Mouse (Mus musculus) lung, embryonic 15.5 days (tissue): ENCODE results near the gene Lipk. TPM values are rescaled to one million over a fixed set of nuclear protein-coding genes. Genes with fewer than 3 reads are reported as not detected.

Source experiments
- ATAC-seq: fragments of 200-750 bp; cut with Nextera tagmentation; 2 replicates; pipeline ENCODE4 v1.8.0; 2017; ENCODE audit warnings: moderate number of reproducible peaks, borderline replicate concordance; ENCODE audit not compliant: low FRiP score, low TSS enrichment; ENCODE audit errors: extremely low read depth
- H3K27ac ChIP-seq: fragments of 300-500 bp; sonication (generic); 2 replicates; pipeline ENCODE4 v1.5.1; 2015; ENCODE audit warnings: moderate library complexity, mild to moderate bottlenecking, inconsistent platforms
- H3K27me3 ChIP-seq: fragments of 300-500 bp; sonication (generic); 2 replicates; pipeline ENCODE4 v1.6.1; 2015; ENCODE audit warnings: inconsistent platforms
- H3K36me3 ChIP-seq: fragments of 300-500 bp; sonication (generic); 2 replicates; pipeline ENCODE4 v1.6.1; 2015; ENCODE audit warnings: inconsistent platforms
- H3K4me1 ChIP-seq: fragments of 300-500 bp; sonication (generic); 2 replicates; pipeline ENCODE4 v1.6.1; 2015; ENCODE audit warnings: inconsistent platforms
- H3K4me2 ChIP-seq: fragments of 300-500 bp; sonication (generic); 2 replicates; pipeline ENCODE4 v1.6.1; 2015; ENCODE audit warnings: inconsistent platforms, mild to moderate bottlenecking, moderate library complexity
- H3K4me3 ChIP-seq: fragments of 300-500 bp; sonication (generic); 2 replicates; pipeline ENCODE4 v1.5.1; 2015; ENCODE audit warnings: mild to moderate bottlenecking, inconsistent platforms
- H3K9ac ChIP-seq: fragments of 300-500 bp; sonication (generic); 2 replicates; pipeline ENCODE4 v1.6.1; 2015; ENCODE audit warnings: inconsistent platforms
- H3K9me3 ChIP-seq: fragments of 300-500 bp; sonication (generic); 2 replicates; pipeline ENCODE4 v1.6.1; 2016; ENCODE audit warnings: inconsistent platforms
- WGBS: fragments of 180-500 bp; shearing (Covaris S2); methylation state at CpG from one replicate; pipeline ENCODE4 v1.1.7; 2015; 5-methylcytosine and 5-hydroxymethylcytosine counted together
- microRNA-seq: library from miRNA; unstranded; fragments of <30 nt; microRNA quantifications from one replicate; pipeline ENCODE4, GENCODE M21; 2016
- polyA plus RNA-seq: library from polyadenylated mRNA; unstranded; fragments of >200 nt; fragmentation: Nextera tagmentation; extraction: Ambion mirVana; gene quantifications from 2 replicates; pipeline ENCODE4 v1.2.1, GENCODE M21; 2015

The Lipk gene
- polyA plus RNA-seq, 1 experiment from 2014 or later: not detected

DNA sequence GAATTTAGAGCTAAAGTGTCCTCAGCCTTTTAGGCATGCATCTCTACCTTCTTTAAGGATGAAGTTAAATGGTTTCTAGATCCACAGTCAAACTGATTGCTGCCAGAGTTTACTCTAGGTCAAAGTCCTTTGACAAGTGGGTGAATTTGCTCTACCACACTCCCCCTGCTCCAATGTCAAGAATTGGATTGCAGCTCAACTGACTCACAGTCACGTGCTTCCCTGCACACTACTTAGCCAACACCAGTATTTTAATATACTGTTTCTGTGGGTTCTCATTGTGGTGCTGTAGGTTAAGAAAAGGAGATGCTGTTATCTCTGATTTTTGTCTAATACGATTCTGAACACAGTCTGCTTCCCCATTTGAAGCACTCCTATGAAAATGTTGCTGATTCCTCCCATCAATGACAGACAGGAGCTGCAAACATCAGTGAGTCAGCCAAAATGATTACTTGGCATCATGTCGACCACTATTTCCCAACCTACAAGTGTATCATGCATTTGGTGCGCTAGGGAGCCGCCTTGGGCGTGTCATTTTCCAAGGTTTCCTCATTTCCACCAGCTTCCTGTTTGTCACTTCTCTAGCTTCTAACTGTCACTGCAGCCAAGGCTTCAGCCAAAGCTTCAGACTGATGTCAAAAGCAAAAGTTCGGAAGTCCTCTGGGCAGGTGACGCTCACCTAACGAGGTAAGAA lies 58.8 kb downstream of the Lipk start, which contains the start of gene Lipn:
TSS of gene Lipn (plus strand) at position 580 of the 694 bp plus-strand sequence.
- Histone ChIP-seq H3K4me1 (no peaks in the 10 kb centered on the region), H3K36me3 (no peaks in the 10 kb centered on the region), H3K27ac (no peak within 1 kb of the TSS), H3K27me3 (no peaks in the 10 kb centered on the region), H3K9me3 (no peaks in the 10 kb centered on the region), H3K4me3 (no peak within 1 kb of the TSS), H3K4me2 (no peak within 1 kb of the TSS), H3K9ac (no peak within 1 kb of the TSS)
- 83% methylated on average over 9 of the region's 9 CpGs for WGBS
- ATAC-seq: no peak

DNA sequence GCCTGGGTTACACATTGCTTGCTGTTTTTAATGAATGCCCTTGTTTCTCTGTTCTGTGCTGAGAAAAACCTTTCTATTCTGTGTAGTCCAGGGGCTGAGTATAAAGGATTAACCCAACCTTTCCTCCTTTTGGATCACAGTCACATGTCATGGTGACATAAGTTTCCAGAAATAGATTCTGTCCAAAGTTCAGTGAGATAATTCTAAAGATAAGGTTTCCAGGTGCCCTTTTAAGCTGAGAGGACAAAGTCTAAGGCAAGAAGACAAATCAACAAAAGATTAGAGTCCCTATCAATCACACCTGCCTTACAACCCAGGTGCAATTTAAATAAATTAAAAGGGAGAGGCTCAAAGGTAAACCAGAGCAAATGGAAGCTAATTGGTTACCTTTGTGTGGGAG lies 66.1 kb downstream of the Lipk start:
- no peak for ATAC-seq
- Histone ChIP-seq H3K4me3 (no peak overlapping the region), H3K9me3 (no peaks in the 10 kb centered on the region), H3K9ac (no peak overlapping the region), H3K4me1 (no peaks in the 10 kb centered on the region), H3K4me2 (no peak overlapping the region), H3K27ac (no peak overlapping the region), H3K27me3 (no peaks in the 10 kb centered on the region), H3K36me3 (no peaks in the 10 kb centered on the region)

DNA sequence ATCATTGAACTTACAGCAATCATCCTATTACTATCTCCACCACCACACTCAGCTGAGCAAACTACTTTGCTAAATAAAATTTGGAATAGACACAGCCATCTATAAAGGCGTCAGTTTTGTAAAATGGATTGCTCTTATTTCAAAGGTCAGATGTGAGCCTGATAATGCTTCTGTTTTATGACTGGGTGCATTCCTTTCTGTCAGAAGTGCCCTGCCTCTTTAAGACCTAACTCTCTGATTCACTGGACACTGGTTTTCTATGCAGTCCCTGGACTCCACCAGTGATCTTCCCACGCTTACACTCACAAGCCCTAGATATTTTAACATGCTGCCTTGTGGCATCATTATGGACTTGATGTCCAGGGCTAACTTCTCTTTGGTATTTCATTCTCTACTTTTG lies 70.0 kb downstream of the Lipk start:
- Histone ChIP-seq H3K4me3 (no peak overlapping the region), H3K27ac (no peak overlapping the region), H3K4me2 (no peak overlapping the region), H3K9me3 (no peaks in the 10 kb centered on the region), H3K9ac (no peak overlapping the region), H3K27me3 (no peaks in the 10 kb centered on the region), H3K4me1 (no peaks in the 10 kb centered on the region), H3K36me3 (no peaks in the 10 kb centered on the region)
- 50% methylated on average over 2 of the region's 2 CpGs for WGBS
- ATAC-seq: no peak

DNA sequence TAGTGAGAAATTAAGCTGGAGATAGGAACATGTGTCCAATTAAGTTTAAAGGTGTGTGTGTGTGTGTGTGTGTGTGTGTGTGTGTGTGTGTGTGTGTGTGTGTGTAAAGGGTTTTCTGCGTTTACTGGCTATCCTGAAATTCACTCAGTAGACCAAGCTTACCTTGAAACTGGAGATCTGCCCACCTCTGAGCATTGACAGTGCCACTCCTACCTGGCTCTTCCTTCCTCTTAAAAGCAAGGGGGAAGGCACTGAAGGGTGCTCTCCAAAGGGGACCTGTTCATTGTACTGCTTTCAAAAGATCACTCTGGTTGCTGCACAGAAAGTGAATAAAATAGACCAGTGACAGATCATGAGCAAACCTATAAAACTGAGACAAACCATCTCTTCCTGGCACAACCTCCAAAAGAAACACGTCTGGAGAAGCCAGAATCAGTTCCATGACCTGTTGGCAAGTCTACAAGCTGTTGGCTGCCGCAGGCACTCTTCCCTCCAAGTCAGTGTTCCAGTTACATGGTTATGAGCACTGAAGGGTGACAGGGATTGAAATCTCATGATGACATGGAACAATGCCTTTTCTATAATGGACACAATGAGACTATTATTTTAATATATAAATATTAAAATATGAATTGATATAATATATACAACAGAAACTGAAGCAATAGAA lies 81.1 kb downstream of the Lipk start:
- no peaks in the 10 kb centered on the region for H3K4me1 ChIP-seq
- H3K36me3 ChIP-seq: no peaks in the 10 kb centered on the region
- no peaks in the 10 kb centered on the region for H3K9me3 ChIP-seq
- no peak overlapping the region for H3K9ac ChIP-seq
- H3K27me3 ChIP-seq: no peaks in the 10 kb centered on the region
- H3K4me3 ChIP-seq: no peak overlapping the region
- H3K27ac ChIP-seq: no peak overlapping the region
- 65% methylated on average over 3 of the region's 3 CpGs for WGBS
- H3K4me2 ChIP-seq: no peak overlapping the region
- ATAC-seq: no peak

DNA sequence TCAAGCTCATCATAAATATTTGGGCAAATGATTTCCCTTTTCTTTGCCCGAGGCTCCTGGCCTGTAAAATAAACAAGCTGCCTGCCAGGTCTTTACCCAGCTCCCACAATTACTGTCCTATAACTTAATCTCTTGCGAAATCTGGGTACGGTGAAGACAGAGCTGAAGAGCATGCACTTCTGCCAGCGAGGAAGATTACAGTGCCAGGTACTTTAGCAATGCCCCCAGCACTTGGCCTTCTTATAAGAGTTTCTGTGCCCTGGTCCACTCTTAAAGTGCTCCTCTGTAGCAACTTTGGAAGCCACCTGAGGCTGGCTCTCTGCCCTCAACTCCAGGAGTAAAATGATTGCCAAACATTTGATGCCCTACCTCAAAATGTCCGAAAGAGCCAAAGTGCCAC lies 87.3 kb downstream of the Lipk start:
- Histone ChIP-seq H3K4me2 (no peak overlapping the region), H3K27ac (no peak overlapping the region), H3K4me3 (no peak overlapping the region), H3K4me1 (no peaks in the 10 kb centered on the region), H3K27me3 (no peaks in the 10 kb centered on the region), H3K36me3 (no peaks in the 10 kb centered on the region), H3K9me3 (no peaks in the 10 kb centered on the region), H3K9ac (no peak overlapping the region)
- no peak for ATAC-seq
- 55% methylated on average over 5 of the region's 5 CpGs for WGBS

DNA sequence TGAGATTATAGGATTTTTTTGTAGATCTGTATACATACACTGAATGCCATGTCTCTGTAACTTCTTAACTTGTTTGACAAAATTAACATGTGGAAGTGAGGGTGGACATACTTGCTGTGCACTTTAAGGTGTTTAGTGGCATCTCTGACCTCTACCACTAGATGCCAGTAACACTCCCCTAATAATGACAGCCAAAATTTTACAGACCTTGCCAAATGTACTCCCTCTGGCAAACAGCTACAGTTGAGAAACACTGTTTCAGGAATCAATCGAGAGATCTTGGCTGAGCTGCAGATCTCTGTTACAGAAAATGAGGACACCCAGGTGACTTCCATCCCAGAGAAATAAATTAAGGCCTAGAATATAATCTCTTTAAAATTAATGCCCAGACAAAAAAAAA lies 88.1 kb downstream of the Lipk start:
- Histone ChIP-seq H3K4me2 (no peak overlapping the region), H3K9me3 (no peaks in the 10 kb centered on the region), H3K4me1 (no peaks in the 10 kb centered on the region), H3K36me3 (no peaks in the 10 kb centered on the region), H3K9ac (no peak overlapping the region), H3K4me3 (no peak overlapping the region), H3K27me3 (no peaks in the 10 kb centered on the region), H3K27ac (no peak overlapping the region)
- ATAC-seq: no peak
- WGBS: 23% methylated on average over 1 of the region's 1 CpGs

Small RNA genes lying within 50 kb of the gene (microRNA-seq; reads per million reads assigned to microRNA genes)
- not detected for gene Gm23334

Other genes starting within 250 kb of the Lipk start
- 18.3 and 18.5 TPM in 2 replicates for gene Lipo3, start 246.3 kb upstream of the Lipk start, polyA plus RNA-seq
- not detected in 2 replicates for gene Lipo1, start 220.8 kb upstream of the Lipk start, polyA plus RNA-seq
- not detected in 2 replicates for gene Lipf, start 47.1 kb upstream of the Lipk start, polyA plus RNA-seq
- not detected in 2 replicates for gene Lipn, start 59.1 kb downstream of the Lipk start, polyA plus RNA-seq
- gene Lipm, start 92.6 kb downstream of the Lipk start, polyA plus RNA-seq: 0.12 TPM in 1 of 2 replicates, not detected in the other
- gene Ankrd22, start 157.8 kb downstream of the Lipk start, polyA plus RNA-seq: 0.16 and 0.67 TPM in 2 replicates
- gene Stambpl1, start 183.9 kb downstream of the Lipk start, polyA plus RNA-seq: 9.2 and 11.5 TPM in 2 replicates
- gene Acta2, start 247.3 kb downstream of the Lipk start, polyA plus RNA-seq: 801 and 904 TPM in 2 replicates